Mouse (Mus musculus): ENCODE results near the gene Mybph. TPM values are rescaled to one million over a fixed set of nuclear protein-coding genes. Genes with fewer than 3 reads are reported as not detected.

Gene Mybph
- polyA plus RNA-seq, 1 experiment from 2014 or later, result 0.46 TPM

- no peak overlapping the region for H3K4me3 ChIP-seq
- H3K36me3 ChIP-seq (replicated peaks), result no peaks in the 10 kb centered on the region
- WGBS, result 68% methylated on average over 4 of the region's 4 CpGs
- H3K9me3 ChIP-seq, result no peaks in the 10 kb centered on the region; the same call in 1 of the 2 replicates
- H3K27ac ChIP-seq, result no peak overlapping the region
- H3K27me3 ChIP-seq (ENCODE audit: poor library complexity, severe bottlenecking), result no peaks in the 10 kb centered on the region; the same call in 1 of the 2 replicates
- H3K4me1 ChIP-seq, result peaks cover 20% of the 10 kb centered on the region
- DNase-seq (ENCODE audit: extremely low spot score, low spot score), result no peak
Measured at GRCm38 (mm10) chr1:134164454-134164853, 28.8 kb upstream of the Mybph start.

- DNase-seq (ENCODE audit: extremely low spot score, low spot score), result no peak
Measured at GRCm38 (mm10) chr1:134166547-134166946, 26.7 kb upstream of the Mybph start.

GRCm38 (mm10) chr1:134167416-134168305, 25.6 kb upstream of the Mybph start:
- no peak for DNase-seq (ENCODE audit: extremely low spot score, low spot score)
- Histone ChIP-seq H3K36me3 (replicated peaks) (no peaks in the 10 kb centered on the region), H3K9me3 (no peaks in the 10 kb centered on the region; the same call in 1 of the 2 replicates), H3K4me3 (no peak overlapping the region), H3K27me3 (ENCODE audit: poor library complexity, severe bottlenecking) (no peaks in the 10 kb centered on the region; the same call in 1 of the 2 replicates), H3K27ac (no peak overlapping the region), H3K4me1 (peaks cover 15% of the 10 kb centered on the region)
- WGBS, result 47% methylated on average over 14 of the region's 14 CpGs

More at GRCm38 (mm10) chr1:134166547-134166946, 26.7 kb upstream of the Mybph start:
- Histone ChIP-seq H3K27ac (no peak overlapping the region), H3K36me3 (replicated peaks) (no peaks in the 10 kb centered on the region), H3K9me3 (no peaks in the 10 kb centered on the region; the same call in 1 of the 2 replicates), H3K27me3 (ENCODE audit: poor library complexity, severe bottlenecking) (no peaks in the 10 kb centered on the region; the same call in 1 of the 2 replicates), H3K4me1 (peaks cover 17% of the 10 kb centered on the region), H3K4me3 (no peak overlapping the region)
- WGBS, result 96% methylated on average over 3 of the region's 3 CpGs

GRCm38 (mm10) chr1:134168567-134168966, 24.7 kb upstream of the Mybph start:
- H3K27ac ChIP-seq, result no peak overlapping the region
- H3K36me3 ChIP-seq (replicated peaks), result no peaks in the 10 kb centered on the region
- H3K9me3 ChIP-seq, result no peaks in the 10 kb centered on the region; the same call in 1 of the 2 replicates
- no peak for DNase-seq (ENCODE audit: extremely low spot score, low spot score)
- H3K27me3 ChIP-seq (ENCODE audit: poor library complexity, severe bottlenecking), result no peaks in the 10 kb centered on the region; the same call in 1 of the 2 replicates
- peaks cover 15% of the 10 kb centered on the region for H3K4me1 ChIP-seq
- H3K4me3 ChIP-seq, result no peak overlapping the region
- WGBS, result 93% methylated on average over 3 of the region's 3 CpGs

- 92% methylated on average over 8 of the region's 8 CpGs for WGBS
- Histone ChIP-seq H3K4me3 (no peak overlapping the region), H3K4me1 (peaks cover 11% of the 10 kb centered on the region), H3K27ac (no peak overlapping the region), H3K36me3 (replicated peaks) (no peaks in the 10 kb centered on the region), H3K27me3 (ENCODE audit: poor library complexity, severe bottlenecking) (no peaks in the 10 kb centered on the region; the same call in 1 of the 2 replicates), H3K9me3 (no peaks in the 10 kb centered on the region; the same call in 1 of the 2 replicates)
- no peak for DNase-seq (ENCODE audit: extremely low spot score, low spot score)
Measured at GRCm38 (mm10) chr1:134168985-134169697, 24.1 kb upstream of the Mybph start.

GRCm38 (mm10) chr1:134173081-134173480, 20.2 kb upstream of the Mybph start:
- H3K4me1 ChIP-seq, result 0 out of 2 replicates have a peak, but pooled peaks cover 5% of the 10 kb centered on the region
- 68% methylated on average over 7 of the region's 7 CpGs for WGBS
- no peak overlapping the region for H3K27ac ChIP-seq
- peaks cover 19% of the 10 kb centered on the region for H3K27me3 ChIP-seq (ENCODE audit: poor library complexity, severe bottlenecking)
- DNase-seq (ENCODE audit: extremely low spot score, low spot score), result no peak
- H3K36me3 ChIP-seq (replicated peaks), result no peaks in the 10 kb centered on the region
- no peak overlapping the region for H3K4me3 ChIP-seq
- H3K9me3 ChIP-seq, result no peaks in the 10 kb centered on the region

GRCm38 (mm10) chr1:134177976-134178375, 15.3 kb upstream of the Mybph start:
- Histone ChIP-seq H3K27ac (no peak overlapping the region), H3K9me3 (no peaks in the 10 kb centered on the region), H3K4me1 (peaks cover 34% of the 10 kb centered on the region), H3K36me3 (replicated peaks) (no peaks in the 10 kb centered on the region), H3K4me3 (no peak overlapping the region), H3K27me3 (ENCODE audit: poor library complexity, severe bottlenecking) (peaks cover 40% of the 10 kb centered on the region)
- no peak for DNase-seq (ENCODE audit: extremely low spot score, low spot score)
- WGBS, result 89% methylated on average over 5 of the region's 5 CpGs

- peaks cover 29% of the 10 kb centered on the region for H3K4me1 ChIP-seq
- H3K36me3 ChIP-seq (replicated peaks), result no peaks in the 10 kb centered on the region
- peaks cover 32% of the 10 kb centered on the region for H3K27me3 ChIP-seq (ENCODE audit: poor library complexity, severe bottlenecking)
- H3K27ac ChIP-seq, result peak within 1 kb of the TSS; percentile 30; the same call in 1 of the 2 replicates
- 46% methylated on average over 4 of the region's 4 CpGs for WGBS
- H3K9me3 ChIP-seq, result no peaks in the 10 kb centered on the region
- no peak for DNase-seq (ENCODE audit: extremely low spot score, low spot score)
- H3K4me3 ChIP-seq, result no peak within 1 kb of the TSS
Measured at GRCm38 (mm10) chr1:134182025-134182424, 11.2 kb upstream of the Mybph start, which contains the start of gene Chil1. Gene Chil1, plus strand, starts transcription at chr1:134182176.

GRCm38 (mm10) chr1:134184089-134184488, 9.2 kb upstream of the Mybph start:
- Histone ChIP-seq H3K4me3 (no peak overlapping the region), H3K9me3 (no peaks in the 10 kb centered on the region), H3K27ac (no peak overlapping the region), H3K4me1 (peaks cover 26% of the 10 kb centered on the region), H3K27me3 (ENCODE audit: poor library complexity, severe bottlenecking) (peaks cover 35% of the 10 kb centered on the region), H3K36me3 (replicated peaks) (no peaks in the 10 kb centered on the region)
- WGBS, result 87% methylated on average over 4 of the region's 4 CpGs
- DNase-seq (ENCODE audit: extremely low spot score, low spot score), result no peak

GRCm38 (mm10) chr1:134188217-134188616, 5.0 kb upstream of the Mybph start:
- DNase-seq (ENCODE audit: extremely low spot score, low spot score), result no peak
- peaks cover 24% of the 10 kb centered on the region for H3K27me3 ChIP-seq (ENCODE audit: poor library complexity, severe bottlenecking)
- H3K36me3 ChIP-seq (replicated peaks), result no peaks in the 10 kb centered on the region
- H3K4me1 ChIP-seq, result peaks cover 16% of the 10 kb centered on the region
- no peak overlapping the region for H3K4me3 ChIP-seq
- no peak overlapping the region for H3K27ac ChIP-seq
- H3K9me3 ChIP-seq, result no peaks in the 10 kb centered on the region
- WGBS, result 85% methylated on average over 5 of the region's 5 CpGs

GRCm38 (mm10) chr1:134188989-134189729, 4.1 kb upstream of the Mybph start:
- 27% methylated on average over 12 of the region's 12 CpGs for WGBS

GRCm38 (mm10) chr1:134191192-134191591, 2.1 kb upstream of the Mybph start:
- Histone ChIP-seq H3K4me3 (no peak overlapping the region), H3K9me3 (no peaks in the 10 kb centered on the region), H3K27me3 (ENCODE audit: poor library complexity, severe bottlenecking) (peaks cover 24% of the 10 kb centered on the region), H3K36me3 (replicated peaks) (no peaks in the 10 kb centered on the region), H3K27ac (no peak overlapping the region), H3K4me1 (peaks cover 45% of the 10 kb centered on the region)
- DNase-seq (ENCODE audit: extremely low spot score, low spot score), result no peak
- WGBS, result 83% methylated on average over 5 of the region's 5 CpGs

More at GRCm38 (mm10) chr1:134188989-134189729, 4.1 kb upstream of the Mybph start:
- Histone ChIP-seq H3K27me3 (ENCODE audit: poor library complexity, severe bottlenecking) (peaks cover 24% of the 10 kb centered on the region), H3K36me3 (replicated peaks) (no peaks in the 10 kb centered on the region), H3K9me3 (no peaks in the 10 kb centered on the region), H3K4me1 (peaks cover 25% of the 10 kb centered on the region), H3K4me3 (no peak overlapping the region), H3K27ac (no peak overlapping the region)
- no peak for DNase-seq (ENCODE audit: extremely low spot score, low spot score)
